Mouse (Mus musculus): ENCODE data around the gene Myo18a. TPM values are rescaled to one million over a fixed set of nuclear protein-coding genes. Genes with fewer than 3 reads are reported as not detected.
"Not testable (repeated sequence)": the region's sequence is repeated elsewhere in the genome, so short reads cannot be mapped to it uniquely, and the experiment has no call there.

The Myo18a gene
- polyA plus RNA-seq, 1 experiment from 2014 or later: 44.1 TPM

DNA sequence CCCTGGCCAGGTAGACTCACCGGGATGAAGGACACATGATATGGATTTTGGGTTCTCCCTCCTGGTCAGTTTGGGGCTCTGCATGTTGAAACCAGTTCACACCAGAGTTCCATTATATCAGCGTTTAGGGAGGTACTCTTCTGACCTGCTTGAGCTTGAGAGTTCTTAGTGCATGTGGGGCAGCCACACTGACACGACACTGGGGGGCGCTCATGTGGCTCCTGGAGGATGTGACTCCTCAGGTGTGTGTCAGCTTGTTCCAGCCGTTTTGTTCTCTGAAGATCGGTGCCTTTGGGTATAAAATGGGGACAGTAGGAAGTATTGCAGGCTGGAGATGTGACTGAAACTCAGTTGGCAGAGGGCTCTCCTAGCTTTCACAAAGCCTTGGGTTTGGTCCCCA lies 19.1 kb upstream of the Myo18a start:
- ATAC-seq (ENCODE audit: low read depth): no peak
- WGBS: 39% methylated on average over 6 of the region's 6 CpGs
- DNase-seq (ENCODE audit: low spot score): no peak
- Histone ChIP-seq H3K27me3 (replicated peaks; ENCODE audit: control insufficient read depth, insufficient read depth, low read length) (no peaks in the 10 kb centered on the region), H3K36me3 (ENCODE audit: control insufficient read depth, insufficient read depth, low read length) (no peaks in the 10 kb centered on the region), H3K27ac (replicated peaks; ENCODE audit: low read depth, low read length) (no peak overlapping the region), H3K9me3 (ENCODE audit: control insufficient read depth, low read length) (no peaks in the 10 kb centered on the region), H3K4me3 (ENCODE audit: low read depth, low read length) (no peak overlapping the region), H3K4me2 (ENCODE audit: low read depth, low read length) (no peak overlapping the region), H3K9ac (ENCODE audit: low read depth, low read length) (no peak overlapping the region), H3K4me1 (ENCODE audit: control insufficient read depth, insufficient read depth, low read length) (no peaks in the 10 kb centered on the region)

- Histone ChIP-seq H3K27me3 (replicated peaks; ENCODE audit: control insufficient read depth, insufficient read depth, low read length) (no peaks in the 10 kb centered on the region), H3K4me1 (ENCODE audit: control insufficient read depth, insufficient read depth, low read length) (no peaks in the 10 kb centered on the region), H3K9ac (ENCODE audit: low read depth, low read length) (no peak overlapping the region), H3K27ac (replicated peaks; ENCODE audit: low read depth, low read length) (no peak overlapping the region), H3K4me3 (ENCODE audit: low read depth, low read length) (no peak overlapping the region), H3K9me3 (ENCODE audit: control insufficient read depth, low read length) (no peaks in the 10 kb centered on the region), H3K4me2 (ENCODE audit: low read depth, low read length) (no peak overlapping the region), H3K36me3 (ENCODE audit: control insufficient read depth, insufficient read depth, low read length) (no peaks in the 10 kb centered on the region)
- DNase-seq (ENCODE audit: low spot score) (no peak), ATAC-seq (ENCODE audit: low read depth) (no peak)
- 88% methylated on average over 4 of the region's 4 CpGs for WGBS
These were observed 16.4 kb upstream of the Myo18a start for GRCm38 (mm10) chr11:77746652-77747051.

DNA sequence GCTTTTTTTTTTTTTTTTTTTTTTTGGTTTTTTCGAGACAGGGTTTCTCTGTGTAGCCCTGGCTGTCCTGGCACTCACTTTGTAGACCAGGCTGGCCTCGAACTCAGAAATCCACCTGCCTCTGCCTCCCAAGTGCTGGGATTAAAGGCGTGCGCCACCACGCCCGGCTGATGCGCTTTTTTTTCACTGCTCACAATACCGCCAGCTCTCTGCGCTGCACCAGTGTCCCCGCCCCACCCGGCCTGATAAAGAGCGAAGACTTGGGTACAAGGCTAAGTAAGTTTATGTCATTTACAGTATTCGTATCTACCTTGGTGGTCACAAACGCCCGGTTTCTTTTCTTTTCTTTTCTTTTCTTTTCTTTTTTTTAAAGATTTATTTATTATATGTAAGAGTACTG lies 15.9 kb upstream of the Myo18a start:
- H3K27ac ChIP-seq (replicated peaks; ENCODE audit: low read depth, low read length); H3K4me2 ChIP-seq (ENCODE audit: low read depth, low read length); DNase-seq (ENCODE audit: low spot score); H3K9ac ChIP-seq (ENCODE audit: low read depth, low read length); H3K27me3 ChIP-seq (replicated peaks; ENCODE audit: control insufficient read depth, insufficient read depth, low read length); ATAC-seq (ENCODE audit: low read depth); H3K4me1 ChIP-seq (ENCODE audit: control insufficient read depth, insufficient read depth, low read length); H3K36me3 ChIP-seq (ENCODE audit: control insufficient read depth, insufficient read depth, low read length); H3K4me3 ChIP-seq (ENCODE audit: low read depth, low read length); H3K9me3 ChIP-seq (ENCODE audit: control insufficient read depth, low read length): not testable (repeated sequence)
- 97% methylated on average over 13 of the region's 15 CpGs for WGBS

DNA sequence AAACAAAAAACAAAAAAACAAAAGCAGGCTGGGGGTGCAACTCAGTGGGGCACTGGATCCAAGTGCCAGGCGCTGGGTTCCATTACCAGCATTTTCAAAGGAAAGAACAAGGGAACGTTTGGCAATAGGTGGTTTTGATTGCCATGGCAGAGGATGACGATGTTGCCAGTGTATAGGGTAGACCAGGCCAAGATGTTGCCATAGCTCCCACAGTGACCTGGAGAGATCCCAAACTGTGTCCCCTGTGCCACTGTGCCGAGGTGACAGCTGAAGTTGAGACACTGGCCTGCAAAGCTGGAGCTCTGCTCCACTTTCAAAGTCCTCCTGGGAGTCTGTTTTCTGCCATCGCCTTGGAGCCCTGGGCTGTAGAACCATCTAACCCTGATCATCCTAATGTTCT lies 14.1 kb upstream of the Myo18a start:
- no peak for DNase-seq (ENCODE audit: low spot score)
- Histone ChIP-seq H3K27ac (replicated peaks; ENCODE audit: low read depth, low read length) (no peak overlapping the region), H3K4me2 (ENCODE audit: low read depth, low read length) (no peak overlapping the region), H3K9ac (ENCODE audit: low read depth, low read length) (no peak overlapping the region), H3K36me3 (ENCODE audit: control insufficient read depth, insufficient read depth, low read length) (no peaks in the 10 kb centered on the region), H3K27me3 (replicated peaks; ENCODE audit: control insufficient read depth, insufficient read depth, low read length) (no peaks in the 10 kb centered on the region), H3K4me1 (ENCODE audit: control insufficient read depth, insufficient read depth, low read length) (no peaks in the 10 kb centered on the region), H3K9me3 (ENCODE audit: control insufficient read depth, low read length) (no peaks in the 10 kb centered on the region), H3K4me3 (ENCODE audit: low read depth, low read length) (no peak overlapping the region)
- ATAC-seq (ENCODE audit: low read depth): no peak
- 83% methylated on average over 5 of the region's 5 CpGs for WGBS

GRCm38 (mm10) chr11:77752525-77752924 lies 10.5 kb upstream of the Myo18a start:
- Histone ChIP-seq H3K9me3 (ENCODE audit: control insufficient read depth, low read length) (no peaks in the 10 kb centered on the region), H3K9ac (ENCODE audit: low read depth, low read length) (no peak overlapping the region), H3K4me2 (ENCODE audit: low read depth, low read length) (no peak overlapping the region), H3K4me3 (ENCODE audit: low read depth, low read length) (no peak overlapping the region), H3K36me3 (ENCODE audit: control insufficient read depth, insufficient read depth, low read length) (no peaks in the 10 kb centered on the region), H3K4me1 (ENCODE audit: control insufficient read depth, insufficient read depth, low read length) (no peaks in the 10 kb centered on the region), H3K27me3 (replicated peaks; ENCODE audit: control insufficient read depth, insufficient read depth, low read length) (no peaks in the 10 kb centered on the region), H3K27ac (replicated peaks; ENCODE audit: low read depth, low read length) (no peak overlapping the region)
- no peak for DNase-seq (ENCODE audit: low spot score)
- no peak for ATAC-seq (ENCODE audit: low read depth)
- 81% methylated on average over 5 of the region's 5 CpGs for WGBS

DNA sequence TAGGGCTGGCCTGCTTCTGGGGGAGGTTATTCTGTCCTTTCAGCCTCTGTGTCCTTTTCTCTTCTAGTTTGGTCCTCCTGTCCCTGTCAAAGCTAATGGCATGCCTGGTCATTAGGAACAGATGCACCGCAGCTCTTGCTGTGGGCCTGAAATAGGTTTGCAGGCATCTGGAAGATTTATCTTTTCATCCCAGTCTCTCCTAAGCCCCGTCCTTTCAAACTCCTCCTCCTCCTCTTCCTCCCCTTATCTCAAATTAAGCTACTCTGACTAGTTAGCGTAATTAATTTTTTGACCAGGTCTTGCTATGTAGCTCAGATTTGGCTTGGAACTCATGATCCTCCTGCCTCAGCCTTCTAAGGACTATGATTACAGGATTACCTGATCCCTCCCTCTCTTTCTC lies 9.6 kb upstream of the Myo18a start:
- Histone ChIP-seq H3K4me2 (ENCODE audit: low read depth, low read length) (no peak overlapping the region), H3K27me3 (replicated peaks; ENCODE audit: control insufficient read depth, insufficient read depth, low read length) (no peaks in the 10 kb centered on the region), H3K27ac (replicated peaks; ENCODE audit: low read depth, low read length) (no peak overlapping the region), H3K9me3 (ENCODE audit: control insufficient read depth, low read length) (no peaks in the 10 kb centered on the region), H3K4me1 (ENCODE audit: control insufficient read depth, insufficient read depth, low read length) (no peaks in the 10 kb centered on the region), H3K9ac (ENCODE audit: low read depth, low read length) (no peak overlapping the region), H3K4me3 (ENCODE audit: low read depth, low read length) (no peak overlapping the region), H3K36me3 (ENCODE audit: control insufficient read depth, insufficient read depth, low read length) (no peaks in the 10 kb centered on the region)
- no peak for ATAC-seq (ENCODE audit: low read depth)
- DNase-seq (ENCODE audit: low spot score): no peak
- 62% methylated on average over 3 of the region's 3 CpGs for WGBS

- ATAC-seq (ENCODE audit: low read depth) (no peak), DNase-seq (ENCODE audit: low spot score) (no peak)
- Histone ChIP-seq H3K27me3 (replicated peaks; ENCODE audit: control insufficient read depth, insufficient read depth, low read length) (no peaks in the 10 kb centered on the region; the same call in 1 of the 2 replicates), H3K36me3 (ENCODE audit: control insufficient read depth, insufficient read depth, low read length) (no peaks in the 10 kb centered on the region), H3K9ac (ENCODE audit: low read depth, low read length) (no peak overlapping the region), H3K4me3 (ENCODE audit: low read depth, low read length) (no peak overlapping the region), H3K4me2 (ENCODE audit: low read depth, low read length) (no peak overlapping the region), H3K4me1 (ENCODE audit: control insufficient read depth, insufficient read depth, low read length) (peaks cover 12% of the 10 kb centered on the region), H3K9me3 (ENCODE audit: control insufficient read depth, low read length) (no peaks in the 10 kb centered on the region), H3K27ac (replicated peaks; ENCODE audit: low read depth, low read length) (no peak overlapping the region)
- WGBS: 87% methylated on average over 4 of the region's 4 CpGs
These were observed 3.0 kb upstream of the Myo18a start for GRCm38 (mm10) chr11:77760031-77760430.

- peak; percentile 41 for ATAC-seq (ENCODE audit: low read depth)
- peak; percentile 82 for DNase-seq (ENCODE audit: low spot score)
- Histone ChIP-seq H3K9ac (ENCODE audit: low read depth, low read length) (peak overlapping the region; percentile 96), H3K27ac (replicated peaks; ENCODE audit: low read depth, low read length) (peak overlapping the region; percentile 85), H3K27me3 (replicated peaks; ENCODE audit: control insufficient read depth, insufficient read depth, low read length) (no peaks in the 10 kb centered on the region; the same call in 1 of the 2 replicates), H3K9me3 (ENCODE audit: control insufficient read depth, low read length) (no peaks in the 10 kb centered on the region), H3K4me1 (ENCODE audit: control insufficient read depth, insufficient read depth, low read length) (peaks cover 29% of the 10 kb centered on the region), H3K4me3 (ENCODE audit: low read depth, low read length) (peak overlapping the region; percentile 92), H3K4me2 (ENCODE audit: low read depth, low read length) (peak overlapping the region; percentile 71), H3K36me3 (ENCODE audit: control insufficient read depth, insufficient read depth, low read length) (no peaks in the 10 kb centered on the region)
- 4% methylated on average over 25 of the region's 26 CpGs for WGBS
These were observed 761 bp downstream of the Myo18a start for GRCm38 (mm10) chr11:77763673-77764340.
